Mouse (Mus musculus) thymus, postnatal 4 days (tissue): ENCODE results near the gene Dcaf8.

ENCODE experiments used
- DNase-seq: peaks from one replicate; pipeline ENCODE4 v3.0.0; 2021

Gene Dcaf8

DNA sequence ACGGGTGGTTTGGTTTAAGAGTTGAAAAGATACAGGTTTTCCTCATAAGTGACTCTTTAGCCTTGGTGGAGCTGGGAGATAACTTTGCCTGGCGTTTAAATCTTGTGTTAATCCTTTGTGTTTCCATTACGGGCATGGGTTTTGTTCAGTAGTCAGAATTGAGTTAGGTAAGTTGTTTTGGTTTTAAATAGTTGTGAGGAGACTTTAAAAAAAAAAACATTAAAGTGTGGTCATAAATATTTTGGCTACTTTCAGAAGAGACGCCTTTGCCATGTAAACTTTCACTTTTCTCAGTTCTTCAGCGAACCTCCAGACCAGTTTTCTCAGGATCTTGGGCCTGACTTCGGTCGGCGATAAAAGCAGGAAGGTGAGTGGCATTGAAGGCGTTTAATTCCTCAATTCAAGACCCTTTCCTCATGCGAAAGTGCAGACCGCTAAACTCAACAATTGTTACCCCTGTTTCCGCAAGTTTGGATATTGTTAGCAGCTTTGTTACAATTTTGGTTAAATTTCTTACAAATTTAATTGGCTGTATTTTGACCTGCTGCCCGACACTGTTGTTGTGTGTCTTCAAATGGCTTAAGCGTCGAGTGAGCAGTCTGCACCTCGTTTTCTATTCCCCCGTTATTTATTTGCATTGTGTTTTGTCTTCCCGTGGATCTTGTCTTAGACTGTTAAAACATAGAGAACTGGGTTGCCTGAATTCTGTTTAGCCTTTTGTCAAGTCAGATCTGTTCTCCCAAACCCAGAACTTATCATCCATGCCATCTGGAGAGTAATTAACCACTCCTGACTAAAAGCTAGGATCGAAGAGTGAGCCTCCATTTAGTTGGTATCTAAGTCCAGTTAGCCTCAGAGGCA is 1.3 kb downstream of the Dcaf8 start:
- peak; percentile 24 for DNase-seq

DNA sequence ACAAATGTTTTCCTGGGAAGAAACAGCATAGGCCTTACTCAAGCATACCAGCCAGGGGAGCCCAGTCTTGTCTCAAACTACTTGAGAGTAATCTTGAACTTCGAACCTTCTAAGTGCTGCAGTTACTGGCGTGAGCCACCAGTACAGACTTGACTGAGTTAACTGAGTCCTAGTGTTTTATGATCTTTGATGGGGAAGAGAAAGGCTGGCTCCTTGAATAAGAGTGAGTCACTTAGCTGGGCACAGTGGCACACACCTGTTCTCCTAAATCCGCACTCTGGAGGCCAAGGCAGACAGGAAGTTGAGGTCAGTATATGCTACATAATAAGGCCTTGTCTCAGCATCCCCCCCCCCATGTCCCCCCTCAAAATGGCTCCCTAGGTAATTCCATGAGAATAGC is 6.7 kb downstream of the Dcaf8 start:
- no peak for DNase-seq

DNA sequence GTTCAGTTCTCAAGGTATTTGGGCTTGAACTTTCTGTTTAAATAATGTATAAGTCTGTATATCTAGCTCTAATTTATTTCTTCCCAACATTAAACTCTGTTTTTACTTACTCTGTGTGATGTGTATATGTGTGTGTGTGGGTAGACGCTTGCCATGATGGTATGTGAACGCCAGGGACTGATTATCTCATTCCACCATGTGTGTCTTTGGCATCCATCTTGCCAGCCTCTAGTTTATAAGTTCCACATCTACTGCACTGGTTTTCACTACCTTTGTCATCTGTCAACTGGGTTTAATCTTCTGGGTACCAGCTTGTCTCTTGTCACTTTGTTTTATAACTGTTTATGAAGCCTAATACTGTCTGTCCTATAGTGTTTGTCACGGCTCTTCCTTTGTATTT is 7.6 kb downstream of the Dcaf8 start:
- no peak for DNase-seq

DNA sequence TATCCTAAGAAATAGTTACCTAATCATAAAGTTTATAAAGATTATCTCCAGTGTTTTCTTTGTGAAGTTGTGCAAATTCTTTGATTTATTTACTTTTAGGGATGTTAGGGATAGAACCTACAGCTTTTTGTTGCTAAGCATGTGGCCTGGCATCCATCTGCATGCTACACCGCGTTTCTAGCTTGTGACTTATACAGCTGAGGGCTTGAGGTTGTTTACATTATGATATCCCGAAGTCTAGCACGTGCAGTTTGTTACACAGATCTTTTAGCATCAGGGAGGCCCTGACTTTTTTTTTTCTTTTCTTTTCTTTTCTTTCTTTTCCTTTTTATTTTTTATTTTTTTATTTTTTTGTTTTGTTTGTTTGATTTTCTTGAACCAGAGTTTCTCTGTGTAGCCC is 12.1 kb downstream of the Dcaf8 start:
- DNase-seq, result no peak

DNA sequence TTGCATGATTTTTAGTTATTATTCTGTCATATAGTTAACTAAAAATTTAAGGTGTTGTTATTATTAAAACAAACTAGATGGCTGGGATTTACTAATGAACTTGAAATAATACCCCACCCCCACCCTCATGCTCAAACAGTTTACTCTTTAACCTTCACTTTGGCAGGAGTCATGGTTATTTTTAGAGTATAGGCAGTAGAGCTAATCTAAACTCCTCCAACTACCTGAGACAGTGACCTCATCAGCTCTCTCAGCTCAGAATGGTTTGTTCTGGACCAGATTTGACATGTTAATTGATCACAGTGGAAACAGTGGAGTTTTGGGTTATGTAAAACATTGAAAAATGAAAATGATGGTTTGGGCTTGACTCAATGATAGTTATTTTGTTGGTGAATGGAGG is 12.6 kb downstream of the Dcaf8 start:
- DNase-seq, result no peak

DNA sequence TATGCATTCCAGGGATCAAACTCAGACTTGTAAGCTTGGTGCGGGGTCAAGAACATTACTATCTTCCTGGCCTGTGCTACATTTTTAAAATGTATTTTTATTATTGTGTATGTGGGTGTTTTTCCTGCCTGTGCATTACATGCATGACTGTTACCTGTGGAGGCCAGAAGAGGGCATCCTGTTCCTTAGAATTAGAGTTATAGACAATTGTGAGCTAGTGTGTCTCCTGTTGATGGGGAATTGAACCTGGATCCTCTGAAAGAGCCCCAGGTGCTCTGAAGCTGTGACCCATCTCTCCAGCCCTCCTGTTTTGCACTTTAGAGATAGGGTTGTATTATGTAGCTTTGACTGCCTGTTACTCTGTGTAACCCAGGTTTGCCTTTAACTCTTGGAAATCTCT is 14.1 kb downstream of the Dcaf8 start:
- DNase-seq, result peak; percentile 36

DNA sequence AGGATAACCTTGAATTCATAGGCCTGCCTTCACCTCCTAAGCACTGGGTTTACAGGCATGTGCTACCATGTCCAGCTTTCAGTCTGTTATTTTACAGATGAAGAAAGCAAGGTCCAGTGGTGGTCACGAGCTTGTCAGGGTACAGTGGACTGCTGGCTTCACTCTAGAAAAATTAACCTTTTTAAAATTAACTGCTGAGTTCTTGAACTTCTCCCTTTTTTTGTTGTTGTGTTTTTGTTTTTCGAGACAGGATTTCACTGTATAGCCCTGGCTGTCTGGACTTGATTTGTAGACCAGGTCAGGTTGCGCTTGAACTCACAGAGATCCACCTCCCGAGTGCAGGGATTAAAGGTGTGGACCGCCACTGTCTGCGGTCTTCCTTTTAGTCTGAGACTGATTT is 15.1 kb downstream of the Dcaf8 start:
- DNase-seq, result no peak

DNA sequence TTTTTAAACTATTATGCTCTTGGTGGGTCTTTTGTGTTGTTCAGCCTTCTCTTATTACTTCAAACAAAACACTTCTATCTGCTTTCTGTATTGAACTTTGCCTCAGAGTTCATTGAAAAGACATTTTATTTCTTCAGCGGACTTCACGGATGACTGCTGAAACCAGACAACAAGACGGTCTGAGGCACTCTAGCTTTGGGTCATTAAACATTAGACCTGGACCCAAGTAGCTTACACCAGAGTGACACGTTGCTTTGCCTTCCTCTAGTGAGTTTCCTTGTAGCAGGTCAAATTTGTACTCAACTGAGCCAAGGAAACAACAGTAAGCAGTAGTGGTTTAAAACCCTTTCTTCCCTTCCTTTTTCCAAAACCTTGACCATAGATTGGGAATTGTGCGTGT is 20.0 kb downstream of the Dcaf8 start:
- DNase-seq, result no peak

DNA sequence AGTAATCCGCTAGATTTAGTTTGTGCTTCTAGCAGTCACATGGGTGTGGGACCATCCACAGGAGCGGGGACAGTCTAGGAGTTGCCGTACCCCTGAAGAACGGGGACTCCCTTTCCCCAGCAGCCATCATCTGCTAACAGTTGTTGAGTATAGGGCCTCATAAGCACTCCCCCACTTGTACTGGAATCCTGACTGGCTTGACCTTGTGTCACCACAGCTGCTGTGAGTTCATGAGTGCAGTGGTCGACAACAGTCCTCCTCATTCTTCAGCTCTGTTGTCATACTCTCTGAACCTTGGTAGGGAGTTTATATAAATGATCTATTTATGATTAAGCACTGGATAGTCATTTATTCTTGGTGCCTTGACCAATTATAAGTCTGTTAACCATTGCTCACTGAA is 21.9 kb downstream of the Dcaf8 start:
- DNase-seq, result no peak

DNA sequence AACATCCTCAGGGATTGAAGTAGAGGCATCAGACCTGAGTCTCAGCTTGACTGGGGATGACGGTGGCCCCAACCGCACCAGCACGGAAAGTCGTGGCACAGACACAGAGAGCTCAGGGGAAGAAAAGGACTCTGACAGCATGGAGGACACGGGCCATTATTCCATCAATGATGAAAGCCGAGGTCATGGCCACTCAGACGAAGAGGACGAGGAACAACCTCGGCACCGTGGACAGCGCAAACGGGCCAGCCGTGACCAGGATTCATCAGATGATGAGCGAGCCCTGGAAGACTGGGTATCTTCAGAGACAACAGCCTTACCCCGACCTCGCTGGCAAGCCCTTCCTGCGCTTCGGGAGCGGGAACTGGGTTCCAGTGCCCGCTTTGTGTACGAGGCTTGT is 24.5 kb downstream of the Dcaf8 start:
- no peak for DNase-seq

DNA sequence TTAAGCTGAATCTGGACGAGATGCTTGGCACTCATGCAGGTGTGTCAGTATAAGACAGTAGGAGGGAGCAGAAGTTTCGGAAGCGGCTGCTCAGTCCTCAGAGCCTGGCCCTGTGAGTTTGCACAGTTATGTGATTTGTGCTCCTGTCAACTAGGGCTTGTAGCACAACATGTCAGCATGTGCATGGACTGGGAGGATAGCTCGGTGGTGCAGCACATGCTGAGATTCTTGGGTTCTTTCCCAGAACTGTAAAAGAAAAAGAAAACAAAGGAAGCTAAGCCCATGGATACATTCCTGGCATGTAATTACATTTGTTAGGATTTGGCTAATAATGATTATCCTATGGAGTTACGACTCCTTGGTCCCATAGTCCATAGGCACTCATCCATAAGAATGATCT is 25.3 kb downstream of the Dcaf8 start:
- no peak for DNase-seq

DNA sequence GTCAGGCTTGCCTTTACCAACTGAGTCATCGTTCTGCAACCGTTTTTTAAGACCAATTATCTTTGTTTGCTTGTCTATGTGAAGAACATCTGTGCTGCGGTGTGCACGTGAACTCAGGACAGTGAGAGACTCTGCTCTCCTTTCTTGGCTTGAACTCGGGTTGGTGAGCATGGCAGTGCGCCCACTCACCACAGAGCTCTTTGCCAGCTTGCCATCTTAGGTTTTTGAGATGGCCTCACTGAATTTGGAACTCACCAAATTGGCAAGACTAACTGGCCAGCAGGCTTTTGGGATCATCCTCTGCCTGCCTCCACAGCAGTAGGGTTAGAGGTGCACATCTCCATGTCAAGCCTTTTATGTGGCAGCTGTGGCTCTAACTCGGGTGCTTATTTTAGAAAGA is 29.9 kb downstream of the Dcaf8 start:
- no peak for DNase-seq

DNA sequence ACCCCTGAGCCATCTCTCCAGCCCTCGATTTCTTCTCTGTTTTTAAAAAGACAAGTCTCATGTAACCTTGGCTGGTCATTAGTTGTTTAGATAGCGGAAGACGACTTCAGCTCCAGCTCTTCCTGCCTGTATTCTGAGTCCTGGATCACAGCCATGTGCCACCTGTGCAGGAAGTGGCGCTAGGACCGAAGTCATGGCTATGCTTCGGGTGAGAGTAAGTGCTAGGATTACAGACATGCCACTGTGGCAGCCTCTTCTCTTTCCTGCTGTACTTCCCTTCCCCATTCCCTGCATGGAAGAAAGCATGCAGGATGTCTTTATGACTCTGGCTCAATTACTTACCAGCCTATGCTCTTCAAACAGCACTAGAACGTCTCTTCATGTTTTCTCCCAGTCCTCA is 31.2 kb downstream of the Dcaf8 start:
- no peak for DNase-seq

DNA sequence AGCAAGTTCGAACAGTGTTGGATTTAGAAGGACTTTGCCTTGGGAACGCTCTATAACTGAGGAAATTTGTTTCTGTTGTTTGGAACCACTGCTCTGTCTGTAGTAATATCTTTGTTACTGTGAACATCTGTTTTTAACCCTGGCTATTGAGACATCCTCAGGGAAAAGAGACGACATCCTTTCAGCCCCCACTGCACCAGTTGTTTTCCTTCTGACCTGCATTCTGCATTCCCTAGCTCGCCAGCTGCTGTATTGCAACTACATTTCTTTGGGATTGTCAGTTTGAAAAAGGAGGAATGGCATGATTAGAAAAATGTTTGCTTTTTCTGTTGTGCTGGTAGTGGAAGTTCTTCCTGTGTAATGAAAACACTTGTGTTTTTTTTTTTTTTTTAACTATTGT is 33.0 kb downstream of the Dcaf8 start:
- DNase-seq, result no peak

DNA sequence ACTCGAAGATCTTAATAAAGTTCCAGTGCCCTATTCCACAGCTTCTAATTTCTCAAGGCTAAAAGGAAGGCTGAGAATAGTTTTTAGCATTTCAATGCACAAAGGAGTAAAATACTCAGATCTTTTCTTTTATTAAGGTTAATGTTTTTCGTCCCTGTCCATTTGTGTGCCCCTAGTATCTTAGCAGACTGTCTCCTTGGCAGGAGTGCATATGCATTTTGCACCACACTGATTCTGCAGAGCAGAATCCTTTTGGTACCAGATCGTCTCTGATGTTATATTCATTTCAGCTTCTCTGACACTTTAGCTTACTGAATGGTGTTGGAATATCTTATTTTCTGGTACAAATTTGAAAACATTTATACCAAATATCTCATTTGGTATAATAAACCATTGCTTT is 33.9 kb downstream of the Dcaf8 start:
- DNase-seq, result no peak

DNA sequence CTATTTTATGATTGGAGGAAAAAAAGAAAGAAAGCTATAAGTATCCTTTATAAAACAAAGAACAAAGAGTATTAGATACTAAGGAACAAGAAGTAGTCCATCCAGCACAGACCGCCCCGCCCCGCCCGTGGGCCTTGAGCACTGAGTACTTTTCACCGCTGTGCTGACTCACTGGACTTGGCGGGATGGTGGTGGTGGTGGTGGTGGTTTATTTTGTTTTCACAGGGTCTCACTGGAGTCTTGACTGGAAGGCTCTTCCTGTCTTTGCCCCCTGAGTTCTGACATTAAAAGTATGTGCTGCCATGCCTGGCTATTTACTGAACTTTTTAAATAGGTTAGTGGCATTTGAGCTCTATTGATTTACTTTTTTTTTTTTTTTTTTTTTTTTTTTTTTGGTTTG is 35.2 kb downstream of the Dcaf8 start:
- no peak for DNase-seq

DNA sequence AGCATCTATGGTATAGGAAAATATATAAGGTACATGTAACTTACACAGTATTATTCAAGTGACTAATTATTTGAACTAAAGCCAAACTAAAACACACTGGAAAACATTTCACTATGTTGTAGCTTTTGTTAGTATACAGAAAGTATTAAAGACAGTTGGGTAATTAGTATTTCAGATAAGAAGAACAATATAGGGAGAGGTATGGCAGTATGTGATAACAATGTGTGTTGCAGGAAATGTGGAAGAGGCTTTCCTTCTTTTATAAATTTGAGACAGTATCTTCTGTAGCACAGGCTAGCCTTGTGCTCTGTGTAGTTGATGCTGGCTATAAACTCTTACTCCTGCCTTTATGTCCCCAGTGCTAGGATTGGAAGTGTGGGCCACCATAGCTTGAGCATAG is 36.0 kb downstream of the Dcaf8 start:
- DNase-seq, result no peak

DNA sequence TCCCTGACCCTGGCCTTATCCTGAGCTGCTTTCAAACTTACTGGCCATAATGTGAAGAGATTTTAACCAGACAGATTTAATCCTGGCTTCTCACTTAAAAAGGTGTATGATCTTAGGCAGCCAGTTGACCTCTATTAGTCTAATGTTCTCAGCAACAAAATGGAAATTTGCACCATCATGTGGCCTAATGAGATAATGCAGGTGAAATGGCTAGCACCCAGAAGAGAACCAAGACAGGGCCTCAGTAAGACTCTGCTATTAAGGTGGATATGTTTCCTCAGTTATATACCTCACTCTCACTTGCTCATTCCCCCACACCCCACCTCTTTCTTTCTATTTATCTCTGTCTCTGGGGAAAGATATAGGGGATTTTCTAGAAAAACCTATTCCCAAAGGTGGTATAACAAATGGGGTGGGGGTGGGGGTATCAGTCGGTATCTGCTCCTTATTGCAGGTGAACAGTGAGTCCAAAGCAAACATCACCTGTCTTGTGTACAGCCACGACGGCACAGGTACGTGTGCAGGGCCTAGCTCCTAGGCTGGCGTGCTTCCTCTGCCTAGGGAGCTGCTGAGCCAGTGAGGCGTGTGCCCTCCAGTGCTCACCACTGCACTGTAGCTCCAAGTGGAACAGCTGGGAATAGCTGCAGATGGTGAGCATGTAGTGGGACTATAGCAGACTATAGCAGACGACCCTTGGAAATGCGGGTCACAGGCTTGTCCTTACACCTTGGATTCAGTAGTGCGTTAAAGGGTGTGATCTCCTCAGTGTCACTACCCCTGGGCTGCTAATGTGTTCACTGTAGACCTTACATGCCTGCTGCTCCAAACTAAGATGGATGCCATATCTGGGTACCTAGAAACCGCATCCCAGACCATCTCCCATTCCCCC is 38.8 kb downstream of the Dcaf8 start:
- no peak for DNase-seq

DNA sequence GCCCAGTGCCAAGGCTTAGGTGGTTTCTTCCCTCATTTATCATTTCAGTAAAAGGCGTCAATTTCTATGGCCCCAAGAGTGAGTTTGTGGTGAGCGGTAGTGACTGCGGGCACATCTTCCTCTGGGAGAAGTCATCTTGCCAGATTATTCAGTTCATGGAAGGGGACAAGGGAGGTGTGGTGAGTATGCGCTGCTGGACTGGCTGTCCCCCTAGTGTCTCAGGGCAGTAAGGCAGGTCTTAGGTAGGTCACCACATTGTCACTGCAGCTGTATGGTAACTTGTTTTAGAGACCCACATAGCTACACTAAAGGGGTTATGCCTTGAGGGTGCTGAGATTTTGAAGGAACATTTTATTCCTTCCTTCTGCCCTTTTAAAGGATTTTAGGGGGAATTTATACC is 41.0 kb downstream of the Dcaf8 start:
- peak; percentile 46 for DNase-seq

DNA sequence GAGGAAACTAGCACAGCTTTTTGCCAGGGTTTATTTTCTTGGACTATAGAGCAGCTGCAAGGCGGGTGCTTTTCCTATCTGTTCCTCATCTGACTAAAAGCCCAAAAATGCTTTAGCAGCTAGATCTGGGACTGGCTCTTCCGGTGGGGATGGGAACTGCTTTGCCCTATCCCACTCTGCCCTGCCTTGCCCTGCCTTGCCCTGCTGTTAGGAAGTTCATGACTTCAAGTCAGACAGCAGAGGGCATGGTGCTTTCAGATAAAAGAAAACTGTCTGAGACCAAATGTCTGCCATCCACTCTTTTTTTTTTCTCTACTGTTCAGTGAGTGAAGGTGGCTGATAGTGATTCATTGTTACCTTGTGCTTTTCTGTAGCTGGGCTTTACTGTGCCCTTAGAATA is 43.7 kb downstream of the Dcaf8 start:
- DNase-seq, result no peak

DNA sequence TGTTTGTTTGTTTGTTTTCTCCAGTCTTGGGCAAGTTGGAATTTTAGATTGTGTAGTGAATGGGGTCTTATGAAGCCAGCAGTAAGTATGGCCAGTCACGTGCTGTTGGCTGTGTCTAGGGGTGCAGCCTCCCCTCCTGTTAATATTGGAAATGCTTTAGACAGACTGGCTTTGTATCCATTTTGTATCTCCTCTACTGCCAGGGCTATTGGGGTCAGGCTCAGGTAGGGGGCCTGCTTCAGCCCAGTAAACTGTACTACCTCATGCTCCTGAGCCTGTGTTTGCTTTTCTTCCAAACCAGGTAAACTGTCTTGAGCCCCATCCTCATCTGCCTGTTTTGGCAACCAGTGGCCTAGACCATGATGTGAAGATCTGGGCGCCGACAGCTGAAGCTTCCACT is 44.3 kb downstream of the Dcaf8 start:
- DNase-seq, result no peak

DNA sequence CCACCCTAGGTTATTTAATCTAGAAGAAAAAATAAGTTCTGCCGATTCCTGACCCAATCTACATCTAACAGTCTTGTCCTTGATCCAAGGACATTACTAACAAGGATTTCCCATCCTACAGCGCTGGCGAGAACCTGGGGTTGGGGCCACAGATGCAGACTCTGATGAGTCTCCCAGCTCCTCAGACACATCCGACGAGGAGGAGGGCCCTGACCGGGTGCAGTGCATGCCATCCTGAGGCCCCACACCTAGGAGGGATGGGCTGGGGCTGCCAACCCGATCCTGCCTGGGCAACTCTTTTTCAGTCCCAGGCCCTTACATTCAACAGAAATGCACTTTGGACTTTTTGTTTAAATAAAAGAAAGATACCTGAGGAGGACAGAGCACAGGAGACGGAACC is 46.6 kb downstream of the Dcaf8 start:
- no peak for DNase-seq

DNA sequence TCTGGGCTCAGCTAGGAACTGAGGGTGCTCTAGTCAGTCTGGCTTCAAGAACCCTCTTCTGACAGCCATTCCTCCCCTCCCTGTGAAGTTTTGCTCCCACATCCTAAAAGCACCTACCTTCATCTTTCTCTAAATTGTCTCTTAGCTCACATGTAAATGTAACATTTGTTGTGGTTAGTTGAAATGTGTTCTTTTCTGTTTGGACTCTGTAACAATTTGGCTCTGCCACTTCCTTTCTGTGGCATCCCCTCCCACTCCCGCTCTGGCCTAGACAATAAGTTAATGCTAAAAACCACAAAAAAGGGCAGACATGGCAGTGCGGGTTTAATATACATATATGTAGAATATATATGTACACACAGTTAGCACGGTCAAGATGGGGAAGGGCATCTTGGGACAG is 49.3 kb downstream of the Dcaf8 start:
- no peak for DNase-seq

DNA sequence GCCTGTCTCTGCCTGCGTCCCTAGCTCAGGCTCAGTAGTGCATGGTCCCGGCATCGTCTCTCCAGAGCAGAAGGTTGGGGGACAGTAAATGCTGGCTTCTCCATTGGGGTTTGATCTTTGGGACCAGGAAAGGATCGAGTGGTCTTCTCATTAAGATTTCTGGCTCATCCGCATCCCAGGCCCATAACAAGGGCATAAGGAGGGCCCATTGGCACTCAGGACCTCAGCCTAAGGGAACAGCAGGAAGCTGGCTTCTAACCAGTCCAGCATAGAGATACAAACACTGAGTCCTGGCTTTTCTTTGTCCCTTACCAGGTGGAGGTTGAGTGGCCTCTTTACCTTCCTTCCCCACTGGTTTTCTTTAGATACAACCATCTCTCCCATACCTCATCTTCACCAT is 50.0 kb downstream of the Dcaf8 start:
- no peak for DNase-seq
